Mouse (Mus musculus) skeletal muscle tissue, adult 2 months (tissue): ENCODE measurements at regions not wholly inside any gene's neighbourhood (a gene's known extent, or its start where the extent isn't known, plus 50 kb on each side); places are given as distances from the start of the nearest gene placed in this dataset.
A peak's percentile ranks its signal among the peaks of the same experiment; 100 is the strongest.

ENCODE experiments used
- DNase-seq: peaks from one replicate; pipeline ENCODE4 v3.0.0-alpha.2; 2012; ENCODE audit warnings: low read depth, low spot score

GRCm38 (mm10) chr12:58454828-58455227 lies 185.7 kb upstream of the Clec14a start:
- DNase-seq: peak; percentile 3

DNA sequence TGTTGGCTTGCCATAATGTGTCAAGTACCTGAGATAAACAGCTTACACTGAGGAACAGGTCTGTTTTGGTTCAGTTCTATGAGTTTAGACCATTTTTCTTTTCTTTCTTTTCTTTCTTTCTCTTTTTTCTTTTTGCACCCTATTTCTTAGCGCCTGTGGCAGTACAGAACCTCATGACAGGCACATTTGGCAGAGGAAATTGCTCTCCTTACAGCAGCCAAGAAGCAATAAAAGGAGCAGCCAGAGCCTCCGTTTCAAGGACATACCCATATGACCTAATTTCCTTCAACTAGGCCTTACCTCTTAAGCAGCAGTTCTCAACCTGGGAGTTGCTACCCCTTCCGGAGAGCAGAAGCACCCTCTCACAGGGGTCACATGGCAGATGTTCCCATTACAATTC lies 173.9 kb upstream of the Clec14a start:
- no peak for DNase-seq

- DNase-seq: no peak
These were observed 172.9 kb upstream of the Clec14a start for GRCm38 (mm10) chr12:58441962-58442361.

GRCm38 (mm10) chr12:58440666-58441065 lies 171.6 kb upstream of the Clec14a start:
- no peak for DNase-seq

DNA sequence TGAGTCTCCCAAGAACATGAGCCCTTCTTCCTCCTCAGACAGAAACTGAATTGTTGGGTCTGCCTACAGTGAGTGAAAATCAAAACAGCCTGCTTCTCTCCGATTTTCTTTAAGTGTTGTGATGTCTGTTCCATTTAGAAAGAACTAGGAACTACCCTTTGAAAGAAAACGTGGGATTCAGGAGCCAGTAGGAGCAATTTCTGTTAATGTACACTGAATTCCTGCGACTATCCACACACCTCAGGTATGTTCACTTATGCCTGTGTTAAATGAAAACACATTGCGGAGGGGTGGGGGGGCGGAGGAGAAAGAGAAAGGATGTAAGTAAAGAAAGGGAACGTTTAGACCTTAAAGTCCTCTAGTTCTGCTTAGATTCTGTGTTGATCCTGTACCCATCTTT lies 167.9 kb upstream of the Clec14a start:
- no peak for DNase-seq

GRCm38 (mm10) chr12:58434504-58434903 lies 165.4 kb upstream of the Clec14a start:
- DNase-seq: no peak

DNA sequence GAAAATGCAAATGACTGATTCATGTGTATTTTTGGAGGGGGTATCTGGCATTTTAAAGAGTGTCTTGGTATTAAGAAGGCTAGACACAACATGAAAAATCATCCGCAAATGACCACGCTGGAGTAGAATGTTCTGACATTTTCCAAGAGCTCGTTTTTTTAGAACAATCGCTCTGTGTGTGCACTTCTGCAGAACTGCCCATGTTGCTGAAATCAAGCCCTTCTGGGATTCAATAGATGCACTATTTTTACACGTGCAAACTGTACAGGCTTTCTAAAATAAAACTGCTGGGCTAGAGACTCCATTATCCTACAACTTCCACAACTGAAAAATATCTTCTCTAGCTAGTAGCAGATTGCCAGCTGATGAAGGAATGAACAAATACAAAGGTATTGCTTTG lies 160.8 kb upstream of the Clec14a start:
- DNase-seq: no peak

DNA sequence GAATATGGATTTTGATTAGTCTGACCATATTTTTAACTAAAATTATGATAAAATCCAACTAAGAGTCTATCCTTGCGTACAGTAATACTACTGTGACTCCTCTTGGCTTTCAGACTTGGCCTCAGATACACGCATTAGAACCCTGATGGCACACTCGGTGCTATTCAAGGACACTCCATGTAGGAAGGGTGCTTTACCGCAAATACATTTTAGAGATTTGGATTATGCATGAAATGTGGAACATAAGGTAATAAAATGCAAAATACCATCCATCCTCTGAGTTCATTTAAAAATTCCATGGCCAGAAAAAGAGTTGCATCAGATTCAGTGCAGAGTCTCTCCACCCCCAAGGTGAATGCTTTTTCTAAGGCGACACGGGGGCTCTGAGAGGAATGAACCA lies 157.7 kb upstream of the Clec14a start:
- no peak for DNase-seq

GRCm38 (mm10) chr12:58425961-58426360 lies 156.9 kb upstream of the Clec14a start:
- peak; percentile 24 for DNase-seq

- DNase-seq: no peak
These were observed 154.5 kb upstream of the Clec14a start for GRCm38 (mm10) chr12:58423581-58423980.

GRCm38 (mm10) chr12:58401904-58402303 lies 132.8 kb upstream of the Clec14a start:
- no peak for DNase-seq

- no peak for DNase-seq
These were observed 91.2 kb upstream of the Clec14a start for GRCm38 (mm10) chr12:58360258-58360657.

DNA sequence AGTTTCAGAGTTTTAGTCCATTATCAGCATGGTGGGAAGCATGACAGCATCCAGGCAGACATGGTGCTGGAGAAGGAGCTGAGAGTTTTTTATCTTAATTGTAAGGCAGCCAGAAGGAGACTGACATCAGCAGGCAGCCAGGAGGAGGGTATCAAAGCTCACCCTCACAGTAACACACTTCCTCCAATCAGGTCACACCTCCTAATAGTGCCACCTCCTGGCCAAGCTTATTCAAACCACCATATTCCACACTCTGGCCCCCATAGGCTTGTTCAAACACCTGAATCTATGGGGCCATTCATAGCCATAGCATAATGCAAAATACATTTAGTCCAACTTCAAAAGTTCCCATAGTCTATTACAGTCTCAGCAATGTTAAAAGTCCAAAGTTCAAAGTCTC lies 65.1 kb upstream of the Clec14a start:
- no peak for DNase-seq

- no peak for DNase-seq
These were observed 60.8 kb upstream of the Clec14a start for GRCm38 (mm10) chr12:58329913-58330312.

GRCm38 (mm10) chr12:58323953-58324352 lies 54.9 kb upstream of the Clec14a start:
- no peak for DNase-seq
